Mouse (Mus musculus) limb, embryonic 14.5 days (tissue): ENCODE data around the gene AI661453. TPM values are rescaled to one million over a fixed set of nuclear protein-coding genes. Genes with fewer than 3 reads are reported as not detected.

Experiments
- ATAC-seq: fragments of 200-750 bp; cut with Nextera tagmentation; 2 replicates; pipeline ENCODE4 v1.8.0; 2017; ENCODE audit warnings: low read depth, moderate number of reproducible peaks, moderate TSS enrichment; ENCODE audit not compliant: low FRiP score
- DNase-seq: peaks from one replicate; pipeline ENCODE4 v3.0.0-alpha.2; 2015; ENCODE audit warnings: low spot score
- H3K27ac ChIP-seq: fragments of 300-500 bp; sonication (generic); replicated peaks from 2 replicates; pipeline ENCODE4 v1.5.1; 2014; ENCODE audit warnings: low read depth, mild to moderate bottlenecking, low read length, moderate library complexity, mixed read lengths
- H3K27me3 ChIP-seq: fragments of 300-500 bp; sonication (generic); 2 replicates; pipeline ENCODE4 v1.6.1; 2014; ENCODE audit warnings: low read length, mixed read lengths; ENCODE audit not compliant: control insufficient read depth, insufficient read depth
- H3K36me3 ChIP-seq: fragments of 300-500 bp; sonication (generic); 2 replicates; pipeline ENCODE4 v1.6.1; 2014; ENCODE audit warnings: mild to moderate bottlenecking, low read length, moderate library complexity, mixed read lengths; ENCODE audit not compliant: control insufficient read depth, insufficient read depth
- H3K4me1 ChIP-seq: fragments of 300-500 bp; sonication (generic); 2 replicates; pipeline ENCODE4 v1.6.1; 2014; ENCODE audit warnings: antibody characterized with exemption, low read length, mixed read lengths; ENCODE audit not compliant: control insufficient read depth, insufficient read depth
- H3K4me2 ChIP-seq: fragments of 300-500 bp; sonication (generic); replicated peaks from 2 replicates; pipeline ENCODE4 v1.6.1; 2014; ENCODE audit warnings: low read depth, mild to moderate bottlenecking, low read length, moderate library complexity; ENCODE audit not compliant: severe bottlenecking
- H3K4me3 ChIP-seq: fragments of 300-500 bp; sonication (generic); replicated peaks from 2 replicates; pipeline ENCODE4 v1.5.1; 2014; ENCODE audit warnings: low read length
- H3K9ac ChIP-seq: fragments of 300-500 bp; sonication (generic); 2 replicates; pipeline ENCODE4 v1.6.1; 2014; ENCODE audit warnings: mild to moderate bottlenecking, low read depth, low read length, moderate library complexity; ENCODE audit not compliant: severe bottlenecking
- H3K9me3 ChIP-seq: fragments of 300-500 bp; sonication (generic); 2 replicates; pipeline ENCODE4 v1.6.1; 2016; ENCODE audit warnings: low read length; ENCODE audit not compliant: control insufficient read depth
- POLR2A ChIP-seq: fragments of 200-500 bp; IDR thresholded peaks from 2 replicates; pipeline ENCODE4 v1.8.0; 2012; ENCODE audit warnings: inconsistent platforms, mild to moderate bottlenecking, moderate library complexity, borderline replicate concordance; ENCODE audit not compliant: insufficient read depth, insufficient read length; ENCODE audit errors: extremely low read depth
- WGBS: fragments of 180-500 bp; shearing (Covaris S2); extraction: QIAGEN DNeasy Blood & Tissue Kit; methylation state at CpG from one replicate; pipeline ENCODE4 v1.1.7; 2014; 5-methylcytosine and 5-hydroxymethylcytosine counted together
- polyA plus RNA-seq, 2 experiments: library from polyadenylated mRNA; depleted of rRNA in 1 of 2; stranded (reverse) in 1 of 2; unstranded in 1 of 2; fragments of >200 nt; fragmentation: Nextera tagmentation in 1 of 2; extraction: Ambion mirVana in 1 of 2; gene quantifications; 2 replicates each; pipeline versions ENCODE4 v1.2.1 to v1.2.3; 2012 to 2014

The AI661453 gene
- polyA plus RNA-seq, 2 experiments: 2.7 to 3.4 TPM

DNA sequence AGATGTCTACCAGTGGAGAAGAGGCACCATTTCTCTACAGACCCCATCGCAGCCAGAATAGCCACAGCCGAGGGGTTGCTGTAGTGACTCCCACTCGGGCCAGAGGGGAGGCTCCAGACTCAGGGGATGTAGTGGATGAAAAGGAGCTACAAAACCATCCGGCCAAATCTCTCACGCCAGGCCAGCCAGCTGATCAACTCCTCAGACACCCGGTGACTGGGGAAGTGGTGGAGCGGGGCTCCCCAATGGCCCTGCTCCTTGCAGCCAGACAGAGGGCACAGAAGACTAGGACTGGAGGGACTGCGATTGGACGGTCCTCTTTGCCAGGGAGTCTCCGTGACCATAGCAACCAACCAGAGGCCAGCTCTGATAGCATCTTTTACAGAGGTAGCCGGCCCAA is 31.2 kb downstream of the AI661453 start:
- peaks cover 24% of the 10 kb centered on the region for H3K27me3 ChIP-seq
- DNase-seq (no peak), ATAC-seq (no peak)
- no peaks in the 10 kb centered on the region for H3K9me3 ChIP-seq
- TF ChIP-seq POLR2A: no peak
- H3K4me1 ChIP-seq: no peaks in the 10 kb centered on the region
- H3K9ac ChIP-seq: no peak overlapping the region
- no peak overlapping the region for H3K4me2 ChIP-seq
- no peak overlapping the region for H3K4me3 ChIP-seq
- H3K27ac ChIP-seq: no peak overlapping the region
- WGBS: 65% methylated on average over 11 of the region's 11 CpGs
- no peaks in the 10 kb centered on the region for H3K36me3 ChIP-seq

- H3K4me2 ChIP-seq: peak overlapping the region; percentile 28; the same call in 1 of the 2 replicates
- H3K27me3 ChIP-seq: peaks cover 24% of the 10 kb centered on the region
- no peak overlapping the region for H3K27ac ChIP-seq
- H3K36me3 ChIP-seq: no peaks in the 10 kb centered on the region
- no peaks in the 10 kb centered on the region for H3K4me1 ChIP-seq
- ATAC-seq (no peak), DNase-seq (no peak)
- peak overlapping the region; percentile 21 for H3K4me3 ChIP-seq
- TF ChIP-seq POLR2A: no peak
- no peaks in the 10 kb centered on the region for H3K9me3 ChIP-seq
- WGBS: 22% methylated on average over 14 of the region's 14 CpGs
- H3K9ac ChIP-seq: peak overlapping the region; percentile 50; the same call in 1 of the 2 replicates
Measured at GRCm38 (mm10) chr17:47468063-47468462, 31.6 kb downstream of the AI661453 start.

DNA sequence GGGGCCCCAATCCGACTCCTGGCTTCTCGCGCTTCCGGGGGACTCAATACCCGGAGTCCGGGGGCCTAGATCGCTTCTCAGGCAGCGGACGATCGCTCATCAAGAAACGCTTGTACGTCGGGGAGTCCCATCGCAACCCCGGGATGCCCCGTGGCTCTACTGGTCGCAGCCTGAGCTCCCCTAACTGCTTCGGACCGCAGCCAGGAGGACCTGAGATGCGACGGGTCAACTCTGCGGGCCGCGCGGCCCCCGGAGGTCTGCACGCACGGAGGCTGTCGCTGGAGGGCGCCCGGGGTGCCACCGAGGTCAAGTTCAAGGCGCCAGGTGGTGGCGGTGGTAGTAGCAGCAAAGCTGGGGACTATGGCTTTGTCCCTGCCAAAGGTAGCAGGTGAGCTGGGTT is 32.1 kb downstream of the AI661453 start:
- Histone ChIP-seq H3K9me3 (no peaks in the 10 kb centered on the region), H3K4me3 (peak overlapping the region; percentile 21), H3K4me1 (no peaks in the 10 kb centered on the region), H3K36me3 (no peaks in the 10 kb centered on the region), H3K27ac (no peak overlapping the region), H3K27me3 (peaks cover 24% of the 10 kb centered on the region), H3K4me2 (peak overlapping the region; percentile 28; the same call in 1 of the 2 replicates), H3K9ac (peak overlapping the region; percentile 50; the same call in 1 of the 2 replicates)
- 15% methylated on average over 26 of the region's 34 CpGs for WGBS
- ATAC-seq (no peak), DNase-seq (no peak)
- no peak for TF ChIP-seq POLR2A

DNA sequence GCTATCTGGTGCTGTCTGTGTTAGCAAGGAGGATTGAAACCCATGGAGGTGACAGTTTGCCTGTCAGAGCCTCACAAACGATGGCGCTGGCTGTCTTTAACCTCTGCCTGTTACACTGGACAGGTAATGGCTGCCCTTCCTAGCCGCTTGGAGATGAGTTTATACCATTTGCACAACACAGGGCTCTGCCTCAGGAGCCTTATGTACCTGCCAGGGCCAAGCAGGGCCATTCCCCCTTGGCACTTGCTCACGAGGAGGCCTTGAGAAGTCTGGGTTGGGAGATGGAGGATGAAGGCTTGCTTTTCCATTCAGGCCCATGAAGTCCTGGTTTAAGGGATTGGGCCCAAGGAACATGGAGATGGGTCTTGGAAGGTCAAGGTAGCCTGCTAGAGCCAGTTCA is 33.2 kb downstream of the AI661453 start:
- Histone ChIP-seq H3K9me3 (no peaks in the 10 kb centered on the region), H3K4me1 (no peaks in the 10 kb centered on the region), H3K27ac (no peak overlapping the region), H3K9ac (no peak overlapping the region), H3K36me3 (no peaks in the 10 kb centered on the region), H3K4me2 (no peak overlapping the region), H3K4me3 (no peak overlapping the region), H3K27me3 (peaks cover 24% of the 10 kb centered on the region)
- ATAC-seq: no peak
- DNase-seq: no peak
- no peak for TF ChIP-seq POLR2A
- 95% methylated on average over 4 of the region's 4 CpGs for WGBS

- Histone ChIP-seq H3K27me3 (peaks cover 24% of the 10 kb centered on the region), H3K36me3 (no peaks in the 10 kb centered on the region)
Measured at GRCm38 (mm10) chr17:47470121-47470520, 33.7 kb downstream of the AI661453 start.

GRCm38 (mm10) chr17:47470686-47471085 is 34.3 kb downstream of the AI661453 start:
- TF ChIP-seq POLR2A: no peak
- Histone ChIP-seq H3K9me3 (no peaks in the 10 kb centered on the region), H3K9ac (no peak overlapping the region), H3K4me2 (no peak overlapping the region), H3K4me3 (no peak overlapping the region), H3K27me3 (peaks cover 24% of the 10 kb centered on the region), H3K36me3 (no peaks in the 10 kb centered on the region), H3K27ac (no peak overlapping the region), H3K4me1 (no peaks in the 10 kb centered on the region)
- DNase-seq: peak; percentile 64
- ATAC-seq: 0 out of 2 replicates have a peak, but pooled peaks have one; percentile 39
- WGBS: 59% methylated on average over 5 of the region's 5 CpGs

More at GRCm38 (mm10) chr17:47470121-47470520, 33.7 kb downstream of the AI661453 start:
- Histone ChIP-seq H3K4me1 (no peaks in the 10 kb centered on the region), H3K9ac (no peak overlapping the region), H3K4me3 (no peak overlapping the region), H3K27ac (no peak overlapping the region), H3K9me3 (no peaks in the 10 kb centered on the region), H3K4me2 (no peak overlapping the region)
- TF ChIP-seq POLR2A: no peak
- ATAC-seq (no peak), DNase-seq (no peak)
- 79% methylated on average over 4 of the region's 4 CpGs for WGBS
